Mouse (Mus musculus): ENCODE measurements around the gene Gm28051. TPM values are rescaled to one million over a fixed set of nuclear protein-coding genes. Genes with fewer than 3 reads are reported as not detected.

Gm28051 gene
- total and polyA plus RNA-seq, 3 experiments: not detected

DNA sequence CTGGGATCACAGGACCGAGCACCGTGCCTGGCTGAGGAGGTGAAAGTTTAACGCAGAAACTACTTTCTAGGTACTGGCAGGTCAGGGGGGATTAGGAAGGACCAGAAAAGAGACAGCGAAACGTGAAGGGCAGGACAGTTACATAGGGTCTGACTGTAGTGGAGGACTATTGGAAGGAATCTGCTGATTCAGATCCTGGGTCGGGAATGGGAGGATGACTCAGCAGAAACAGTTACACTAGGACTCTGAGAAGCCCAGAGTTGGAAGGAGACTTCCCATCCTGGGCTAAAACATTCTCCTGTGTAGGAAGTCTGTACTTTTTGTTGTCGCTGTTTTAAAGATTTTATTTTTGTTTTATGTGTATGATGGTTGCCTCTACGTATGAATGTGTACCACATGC, 14.0 kb upstream of the Gm28051 start:
- Histone ChIP-seq H3K79me2 (ENCODE audit: control insufficient read depth, insufficient read depth, low read length, poor library complexity) (no peaks in the 10 kb centered on the region), H3K4me1 (ENCODE audit: control insufficient read depth in 1 of 2, insufficient read depth in 2 of 2, low read length in 2 of 2) (no peaks in the 10 kb centered on the region), H3K4me3 (ENCODE audit: control insufficient read depth in 1 of 2, insufficient read depth in 1 of 2, low read depth in 2 of 2, low read length in 2 of 2) (no peak overlapping the region), H3K9me3 (replicated peaks; ENCODE audit: insufficient read depth, low read length) (no peaks in the 10 kb centered on the region), H3K36me3 (ENCODE audit: control insufficient read depth in 1 of 2, insufficient read depth in 2 of 2, low read length in 2 of 2) (peaks cover 0 to 36% of the 10 kb centered on the region in 2 experiments; a peak in 2 of 4 replicates), H3K27ac (ENCODE audit: control insufficient read depth, low read depth, low read length) (no peak overlapping the region), H3K27me3 (ENCODE audit: control insufficient read depth in 1 of 2, insufficient read depth in 2 of 2, low read length in 2 of 2) (no peaks in the 10 kb centered on the region), H3K9ac (ENCODE audit: control insufficient read depth, low read depth, low read length, poor library complexity, severe bottlenecking) (no peak overlapping the region)
- TF ChIP-seq CHD2 (IDR thresholded peaks at IDR 0.05; ENCODE audit: low read length) (no peak), BHLHE40 (IDR thresholded peaks at IDR 0.05; ENCODE audit: borderline replicate concordance, low read depth, low read length) (no peak), MYC (IDR thresholded peaks at IDR 0.05; ENCODE audit: low read depth, low read length) (no peak), ZC3H11A (IDR thresholded peaks at IDR 0.05; ENCODE audit: low read depth, low read length) (no peak), MAX (IDR thresholded peaks at IDR 0.05; ENCODE audit: low read length) (no peak), GABPA (IDR thresholded peaks at IDR 0.05; ENCODE audit: low read depth, low read length) (no peak)
- no peak for DNase-seq (ENCODE audit: low read depth, low spot score)

DNA sequence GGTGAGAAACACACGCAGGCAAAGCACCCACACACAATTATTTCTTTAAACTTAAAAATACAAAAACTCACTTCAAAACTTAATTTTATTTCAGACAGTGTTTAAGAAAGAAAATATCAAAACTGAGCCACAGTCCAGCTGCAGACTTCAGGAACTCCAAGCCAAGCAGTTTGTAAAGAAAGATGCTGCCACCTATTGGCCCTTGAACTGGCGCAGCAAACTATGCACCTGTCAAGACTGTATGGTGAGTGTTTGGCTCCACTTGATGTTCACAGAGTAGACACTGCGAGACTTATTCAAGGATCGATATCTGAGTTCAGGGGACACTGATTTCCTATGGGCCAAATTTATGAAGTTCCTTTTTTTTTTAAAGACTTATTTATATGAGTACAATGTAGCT, 11.4 kb upstream of the Gm28051 start:
- Histone ChIP-seq H3K9ac (ENCODE audit: control insufficient read depth, low read depth, low read length, poor library complexity, severe bottlenecking) (no peak overlapping the region), H3K9me3 (replicated peaks; ENCODE audit: insufficient read depth, low read length) (no peaks in the 10 kb centered on the region), H3K27ac (ENCODE audit: control insufficient read depth, low read depth, low read length) (no peak overlapping the region), H3K4me3 (ENCODE audit: control insufficient read depth in 1 of 2, insufficient read depth in 1 of 2, low read depth in 2 of 2, low read length in 2 of 2) (no peak overlapping the region), H3K36me3 (ENCODE audit: control insufficient read depth in 1 of 2, insufficient read depth in 2 of 2, low read length in 2 of 2) (peaks cover 0 to 39% of the 10 kb centered on the region in 2 experiments; a peak in 2 of 4 replicates), H3K79me2 (ENCODE audit: control insufficient read depth, insufficient read depth, low read length, poor library complexity) (no peaks in the 10 kb centered on the region), H3K27me3 (ENCODE audit: control insufficient read depth in 1 of 2, insufficient read depth in 2 of 2, low read length in 2 of 2) (no peaks in the 10 kb centered on the region), H3K4me1 (ENCODE audit: control insufficient read depth in 1 of 2, insufficient read depth in 2 of 2, low read length in 2 of 2) (no peaks in the 10 kb centered on the region)
- no peak for DNase-seq (ENCODE audit: low read depth, low spot score)
- TF ChIP-seq POLR2AphosphoS5 (IDR thresholded peaks at IDR 0.05; ENCODE audit: borderline replicate concordance, low read depth, low read length) (no peak), ZKSCAN1 (IDR thresholded peaks at IDR 0.05; ENCODE audit: low read depth, low read length) (no peak), JUND (IDR thresholded peaks at IDR 0.05; ENCODE audit: low read depth, low read length) (no peak), GABPA (IDR thresholded peaks at IDR 0.05; ENCODE audit: low read depth, low read length) (no peak), MAFK (IDR thresholded peaks at IDR 0.05; ENCODE audit: borderline replicate concordance, low read depth, low read length) (no peak), RAD21 (IDR thresholded peaks at IDR 0.05; ENCODE audit: low read depth, low read length) (peak; percentile 6; the same call in 1 of the 2 replicates), CTCF (IDR thresholded peaks at IDR 0.05 in 2 of 3, conservative IDR thresholded peaks at IDR 0.05 in 1 of 3; ENCODE audit: control insufficient read depth in 1 of 3, insufficient read depth in 1 of 3, low read depth in 2 of 3, low read length in 3 of 3, poor library complexity in 1 of 3, severe bottlenecking in 1 of 3) (peak in 2 of 3 experiments; percentile 11 to 39; a peak in 2 of 6 replicates)

DNA sequence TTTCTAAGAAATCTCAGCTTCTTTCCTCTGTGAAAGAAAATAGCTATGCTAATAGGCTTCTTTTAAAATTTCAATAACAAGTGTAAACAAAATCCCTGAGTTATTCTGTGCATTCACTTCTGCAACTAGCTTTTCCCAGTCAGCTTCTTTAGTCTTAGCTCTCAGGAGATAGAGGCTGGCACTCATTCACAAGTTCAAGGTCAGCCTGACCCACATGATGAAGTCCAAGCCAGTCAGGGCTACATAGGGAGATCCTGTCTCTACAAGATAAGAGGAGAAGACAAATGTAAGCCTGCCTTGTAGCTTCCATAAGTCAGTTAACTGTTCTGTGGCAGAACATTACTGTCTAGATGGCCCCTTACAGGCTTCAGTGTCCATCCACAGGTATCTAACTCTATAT, 6.1 kb upstream of the Gm28051 start:
- DNase-seq (ENCODE audit: low read depth, low spot score): no peak
- TF ChIP-seq GABPA (IDR thresholded peaks at IDR 0.05; ENCODE audit: low read depth, low read length) (no peak), MAFK (IDR thresholded peaks at IDR 0.05; ENCODE audit: borderline replicate concordance, low read depth, low read length) (no peak), EP300 (IDR thresholded peaks at IDR 0.05; ENCODE audit: low read depth in 1 of 2, low read length in 2 of 2) (no peak), NRF1 (IDR thresholded peaks at IDR 0.05; ENCODE audit: insufficient read depth, low read depth, low read length, poor library complexity, severe bottlenecking) (no peak), ZNF384 (IDR thresholded peaks at IDR 0.05; ENCODE audit: low read depth, low read length) (no peak), TBP (IDR thresholded peaks at IDR 0.05; ENCODE audit: low read depth, low read length) (no peak), ZKSCAN1 (IDR thresholded peaks at IDR 0.05; ENCODE audit: low read depth, low read length) (no peak), E2F4 (IDR thresholded peaks at IDR 0.05; ENCODE audit: borderline replicate concordance, low read depth, low read length) (no peak), ZMIZ1 (IDR thresholded peaks at IDR 0.05; ENCODE audit: low read depth, low read length) (no peak), ELF1 (IDR thresholded peaks at IDR 0.05; ENCODE audit: low read depth, low read length) (no peak), MYC (IDR thresholded peaks at IDR 0.05; ENCODE audit: low read depth, low read length) (no peak), USF1 (IDR thresholded peaks at IDR 0.05; ENCODE audit: low read depth, low read length) (no peak)
- no peaks in the 10 kb centered on the region for H3K27me3 ChIP-seq (ENCODE audit: control insufficient read depth in 1 of 2, insufficient read depth in 2 of 2, low read length in 2 of 2)
- H3K79me2 ChIP-seq (ENCODE audit: control insufficient read depth, insufficient read depth, low read length, poor library complexity): peaks cover 14% of the 10 kb centered on the region
- H3K9me3 ChIP-seq (replicated peaks; ENCODE audit: insufficient read depth, low read length): no peaks in the 10 kb centered on the region
- no peak overlapping the region for H3K4me3 ChIP-seq (ENCODE audit: control insufficient read depth in 1 of 2, insufficient read depth in 1 of 2, low read depth in 2 of 2, low read length in 2 of 2)
- H3K4me1 ChIP-seq (ENCODE audit: control insufficient read depth in 1 of 2, insufficient read depth in 2 of 2, low read length in 2 of 2): peaks cover 0 to 4% of the 10 kb centered on the region in 2 experiments; a peak in 2 of 4 replicates
- H3K27ac ChIP-seq (ENCODE audit: control insufficient read depth, low read depth, low read length): no peak overlapping the region
- no peak overlapping the region for H3K9ac ChIP-seq (ENCODE audit: control insufficient read depth, low read depth, low read length, poor library complexity, severe bottlenecking)
- peaks cover 9 to 21% of the 10 kb centered on the region in 2 experiments for H3K36me3 ChIP-seq (ENCODE audit: control insufficient read depth in 1 of 2, insufficient read depth in 2 of 2, low read length in 2 of 2)
